Mouse (Mus musculus) liver, embryonic 12.5 days (tissue): Measurements from ENCODE around the gene Epn1. TPM values are rescaled to one million over a fixed set of nuclear protein-coding genes. Genes with fewer than 3 reads are reported as not detected.
"Not testable (repeated sequence)": the region's sequence is repeated elsewhere in the genome, so short reads cannot be mapped to it uniquely, and the experiment has no call there.

Source experiments
- ATAC-seq: fragments of 200-750 bp; cut with Nextera tagmentation; 2 replicates; pipeline ENCODE4 v1.8.0; 2017; ENCODE audit warnings: moderate number of reproducible peaks, mild to moderate bottlenecking, moderate library complexity
- H3K27ac ChIP-seq: fragments of 300-500 bp; sonication (generic); 2 replicates; pipeline ENCODE4 v1.5.1; 2016; ENCODE audit warnings: mild to moderate bottlenecking
- H3K27me3 ChIP-seq: fragments of 300-500 bp; sonication (generic); replicated peaks from 2 replicates; pipeline ENCODE4 v1.6.1; 2016; ENCODE audit warnings: mild to moderate bottlenecking, moderate library complexity
- H3K36me3 ChIP-seq: fragments of 300-500 bp; sonication (generic); 2 replicates; pipeline ENCODE4 v1.6.1; 2016; ENCODE audit warnings: mild to moderate bottlenecking, moderate library complexity
- H3K4me1 ChIP-seq: fragments of 300-500 bp; sonication (generic); 2 replicates; pipeline ENCODE4 v1.6.1; 2016
- H3K4me2 ChIP-seq: fragments of 300-500 bp; sonication (generic); 2 replicates; pipeline ENCODE4 v1.6.1; 2016; ENCODE audit warnings: mild to moderate bottlenecking, moderate library complexity
- H3K4me3 ChIP-seq: fragments of 300-500 bp; sonication (generic); 2 replicates; pipeline ENCODE4 v1.5.1; 2016; ENCODE audit warnings: mild to moderate bottlenecking, moderate library complexity
- H3K9ac ChIP-seq: fragments of 300-500 bp; sonication (generic); 2 replicates; pipeline ENCODE4 v1.6.1; 2016; ENCODE audit warnings: mild to moderate bottlenecking, moderate library complexity
- H3K9me3 ChIP-seq: fragments of 300-500 bp; sonication (generic); replicated peaks from 2 replicates; pipeline ENCODE4 v1.6.1; 2016; ENCODE audit warnings: mild to moderate bottlenecking, moderate library complexity
- WGBS: fragments of 180-500 bp; shearing (Covaris S2); methylation state at CpG from one replicate; pipeline ENCODE4 v1.1.7; 2016; ENCODE audit not compliant: insufficient replicate concordance; 5-methylcytosine and 5-hydroxymethylcytosine counted together
- polyA plus RNA-seq: library from polyadenylated mRNA; unstranded; fragments of >200 nt; fragmentation: Nextera tagmentation; extraction: Ambion mirVana; gene quantifications from 2 replicates; pipeline ENCODE4 v1.2.1, GENCODE M21; 2016

The Epn1 gene
- polyA plus RNA-seq, 1 experiment from 2014 or later = 66.2 TPM

DNA sequence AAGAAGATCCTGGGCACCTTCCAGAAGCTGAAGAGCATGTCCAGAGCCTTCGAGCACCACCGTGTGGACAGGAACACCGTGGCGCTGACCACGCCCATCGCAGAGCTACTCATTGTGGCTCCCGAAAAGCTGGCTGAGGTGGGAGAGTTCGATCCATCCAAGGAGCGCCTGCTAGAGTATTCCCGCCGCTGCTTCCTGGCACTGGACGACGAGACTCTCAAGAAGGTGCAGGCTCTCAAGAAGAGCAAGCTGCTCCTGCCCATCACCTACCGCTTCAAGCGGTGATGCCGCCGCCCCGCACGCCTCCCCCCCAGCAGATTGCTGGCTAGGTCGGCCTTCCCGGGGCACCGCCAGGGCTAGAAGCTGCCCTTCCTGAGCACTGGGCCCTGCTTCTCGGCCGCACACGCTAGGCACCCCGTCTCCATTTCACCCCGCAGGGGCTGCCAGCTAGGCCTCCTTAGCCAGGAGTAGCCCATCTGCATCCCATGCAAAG lies 19.8 kb upstream of the Epn1 start:
- H3K9ac ChIP-seq = peak overlapping the region; percentile 94
- H3K9me3 ChIP-seq = no peaks in the 10 kb centered on the region
- H3K4me1 ChIP-seq = peaks cover 37% of the 10 kb centered on the region
- ATAC-seq = peak; percentile 16
- H3K4me2 ChIP-seq = peak overlapping the region; percentile 96
- peaks cover 43% of the 10 kb centered on the region for H3K27me3 ChIP-seq
- H3K4me3 ChIP-seq = peak overlapping the region; percentile 77
- peaks cover 11% of the 10 kb centered on the region for H3K36me3 ChIP-seq
- WGBS = 1% methylated on average over 24 of the region's 27 CpGs
- peak overlapping the region; percentile 99 for H3K27ac ChIP-seq

DNA sequence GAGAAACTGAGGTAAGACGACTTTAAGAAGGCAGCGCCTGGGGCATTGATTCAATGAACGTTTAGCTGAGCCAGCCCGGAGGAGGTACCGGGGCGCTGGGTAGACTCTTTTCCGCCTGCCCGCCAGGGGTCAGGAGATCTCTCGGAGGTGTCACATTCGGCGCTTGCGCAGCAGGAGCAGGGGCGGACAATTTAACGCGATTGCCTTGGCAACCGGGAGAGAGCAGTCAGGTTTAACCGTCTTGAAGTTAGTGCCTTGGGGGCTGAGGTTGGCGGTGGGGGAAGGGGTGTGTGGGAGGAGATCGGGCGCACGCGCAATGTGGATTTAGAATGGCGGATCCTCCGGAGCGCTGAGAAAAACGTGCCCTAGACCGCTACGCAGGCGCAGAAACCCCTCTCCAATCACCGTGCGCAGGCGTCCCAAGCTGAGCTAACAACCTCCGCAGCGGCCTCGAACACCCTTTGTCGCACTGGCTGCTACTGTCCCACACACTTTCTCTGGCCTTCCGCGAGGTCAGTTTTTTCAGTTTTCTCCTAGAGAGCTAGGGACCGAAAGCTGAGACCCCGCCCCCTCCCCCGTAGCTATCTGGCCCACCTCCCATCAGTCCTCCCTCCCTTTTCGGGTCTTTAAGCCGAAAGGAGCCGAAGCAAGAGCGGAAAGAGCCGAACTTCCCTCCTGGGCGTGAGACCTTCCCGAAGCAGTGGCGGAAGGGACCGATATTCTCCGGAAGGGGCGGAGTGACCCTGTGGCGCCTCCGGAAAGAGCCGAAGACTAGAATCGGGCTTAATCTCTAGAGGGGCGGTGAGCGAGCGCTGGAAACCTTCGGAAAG lies 18.9 kb upstream of the Epn1 start:
- H3K4me1 ChIP-seq = peaks cover 46% of the 10 kb centered on the region
- peaks cover 34% of the 10 kb centered on the region for H3K27me3 ChIP-seq
- peaks cover 20% of the 10 kb centered on the region for H3K36me3 ChIP-seq
- WGBS = 0% methylated on average over 60 of the region's 60 CpGs
- peak overlapping the region; percentile 99 for H3K27ac ChIP-seq
- H3K4me2 ChIP-seq = peak overlapping the region; percentile 96
- peak overlapping the region; percentile 77 for H3K4me3 ChIP-seq
- no peaks in the 10 kb centered on the region for H3K9me3 ChIP-seq
- peak overlapping the region; percentile 94 for H3K9ac ChIP-seq
- peak; percentile 85 for ATAC-seq

DNA sequence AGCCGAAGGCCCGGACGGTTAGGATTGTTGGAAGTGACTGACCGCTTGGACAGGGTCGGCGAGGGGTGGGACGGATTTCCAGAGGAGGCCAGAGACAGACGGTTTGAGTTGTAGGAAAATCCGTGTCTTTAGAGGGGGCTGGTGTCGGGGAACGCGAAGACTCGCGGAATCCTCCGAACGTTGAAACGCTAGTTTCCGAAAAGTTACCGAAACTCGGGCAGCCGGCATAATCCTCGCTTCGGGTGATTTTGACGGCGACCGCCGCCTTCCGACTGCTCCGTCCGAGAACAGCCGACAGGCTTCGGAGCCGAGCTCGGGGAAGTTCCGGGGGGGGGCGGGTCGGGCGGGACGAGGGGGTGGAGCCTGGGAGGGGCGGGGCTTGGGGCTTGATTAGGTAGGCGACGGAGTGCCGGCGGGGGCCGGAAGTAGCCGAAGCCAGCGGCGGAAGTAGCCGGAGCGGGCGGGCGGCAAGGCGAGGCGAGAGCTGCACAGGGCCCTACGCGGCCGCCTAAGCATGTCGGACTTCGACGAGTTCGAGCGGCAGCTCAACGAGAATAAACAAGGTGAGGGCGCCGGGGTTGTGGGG lies 18.2 kb upstream of the Epn1 start, which contains the start of gene U2af2:
TSS of gene U2af2 (plus strand) at position 370 of the 586 bp plus-strand sequence.
- H3K27me3 ChIP-seq = peaks cover 27% of the 10 kb centered on the region
- peak within 1 kb of the TSS; percentile 99 for H3K27ac ChIP-seq
- peak within 1 kb of the TSS; percentile 94 for H3K9ac ChIP-seq
- H3K4me2 ChIP-seq = peak within 1 kb of the TSS; percentile 96
- ATAC-seq = peak; percentile 78
- WGBS = under 1% methylated on average over 56 of the region's 65 CpGs
- peak within 1 kb of the TSS; percentile 77 for H3K4me3 ChIP-seq
- peaks cover 53% of the 10 kb centered on the region for H3K4me1 ChIP-seq
- H3K9me3 ChIP-seq = no peaks in the 10 kb centered on the region
- H3K36me3 ChIP-seq = peaks cover 27% of the 10 kb centered on the region

DNA sequence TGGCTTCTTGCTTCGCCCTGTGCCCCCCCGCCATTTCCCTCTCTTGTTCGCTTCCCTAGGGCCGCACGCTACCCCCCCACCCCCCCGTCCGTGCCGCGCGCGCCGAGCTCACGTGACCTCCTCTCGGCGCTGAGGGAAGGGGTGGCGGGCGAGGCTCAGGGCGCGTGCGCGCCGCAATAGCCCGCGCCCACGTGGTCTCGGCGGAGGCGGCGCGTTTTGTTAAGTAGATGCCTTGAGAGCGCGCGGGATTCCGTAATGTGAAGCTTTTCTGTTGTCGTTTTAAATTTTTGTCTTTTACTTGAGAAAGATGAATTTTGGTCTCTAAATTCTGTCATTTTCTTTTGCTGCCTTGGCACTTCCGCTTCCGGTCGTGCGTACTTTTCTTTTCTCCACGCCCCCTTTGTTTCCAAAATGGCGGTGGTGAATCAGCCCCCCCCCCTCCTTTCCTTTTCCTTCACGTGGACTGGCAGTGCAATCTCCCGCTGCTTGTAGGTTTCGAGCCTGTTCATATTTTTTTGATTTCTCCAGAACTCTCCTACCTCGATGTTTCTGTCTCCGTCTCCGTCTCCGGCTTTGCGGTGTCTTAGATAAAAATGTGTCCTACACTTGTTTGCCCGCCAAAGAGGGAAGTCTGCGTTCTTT lies 17.6 kb upstream of the Epn1 start:
- Histone ChIP-seq H3K4me1 (peaks cover 59% of the 10 kb centered on the region), H3K9ac (peak overlapping the region; percentile 94), H3K36me3 (peaks cover 33% of the 10 kb centered on the region), H3K4me2 (peak overlapping the region; percentile 96), H3K9me3 (no peaks in the 10 kb centered on the region), H3K4me3 (peak overlapping the region; percentile 77), H3K27me3 (peaks cover 21% of the 10 kb centered on the region), H3K27ac (peak overlapping the region; percentile 99)
- ATAC-seq = peak; percentile 62
- under 1% methylated on average over 51 of the region's 51 CpGs for WGBS

DNA sequence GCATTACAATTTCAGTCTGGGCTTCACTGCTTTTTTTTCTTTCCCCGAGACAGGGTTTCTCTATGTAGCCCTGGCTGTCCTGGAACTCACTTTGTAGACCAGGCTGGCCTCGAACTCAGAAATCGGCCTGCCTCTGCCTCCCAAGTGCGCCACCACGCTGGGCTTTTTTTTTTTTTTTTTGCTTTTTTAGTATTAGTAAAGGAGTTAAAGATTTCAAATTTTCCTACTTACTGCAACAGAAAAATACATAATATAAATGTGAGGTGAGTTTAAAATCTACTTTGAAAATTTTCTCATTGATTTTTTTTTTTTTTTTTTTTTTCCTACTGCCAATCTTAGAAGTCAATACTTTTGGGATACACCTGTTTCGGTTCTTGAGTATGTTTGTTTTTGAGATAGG lies 15.1 kb upstream of the Epn1 start:
- peak overlapping the region; percentile 96 for H3K4me2 ChIP-seq
- 81% methylated on average over 6 of the region's 6 CpGs for WGBS
- H3K9ac ChIP-seq = 0 out of 2 replicates have a peak overlapping the region, but pooled peaks have one; percentile 94
- no peaks in the 10 kb centered on the region for H3K9me3 ChIP-seq
- H3K4me3 ChIP-seq = peak overlapping the region; percentile 77; the same call in 1 of the 2 replicates
- no peak for ATAC-seq
- H3K27me3 ChIP-seq = no peaks in the 10 kb centered on the region
- H3K36me3 ChIP-seq = peaks cover 57% of the 10 kb centered on the region
- peaks cover 61% of the 10 kb centered on the region for H3K4me1 ChIP-seq
- H3K27ac ChIP-seq = no peak overlapping the region

DNA sequence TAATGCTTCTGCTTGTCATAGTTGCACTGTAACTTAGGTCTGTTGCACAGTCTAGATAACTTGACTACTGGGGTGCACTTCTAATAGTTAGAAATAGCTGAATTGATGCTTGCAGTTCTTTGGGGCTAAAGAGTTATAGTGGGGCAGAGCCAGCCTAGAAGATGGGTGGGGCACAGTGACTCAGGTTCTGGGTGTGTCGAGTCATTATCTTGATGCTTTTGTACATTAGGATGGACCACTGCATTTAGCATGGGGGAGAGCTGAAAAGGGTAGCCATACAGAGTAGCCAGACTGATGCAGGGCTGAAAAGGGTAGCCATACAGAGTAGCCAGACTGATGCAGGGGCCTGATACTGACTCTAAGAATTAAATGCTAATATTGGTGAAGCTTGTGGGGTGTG lies 6.4 kb upstream of the Epn1 start:
- ATAC-seq = peak; percentile 81

DNA sequence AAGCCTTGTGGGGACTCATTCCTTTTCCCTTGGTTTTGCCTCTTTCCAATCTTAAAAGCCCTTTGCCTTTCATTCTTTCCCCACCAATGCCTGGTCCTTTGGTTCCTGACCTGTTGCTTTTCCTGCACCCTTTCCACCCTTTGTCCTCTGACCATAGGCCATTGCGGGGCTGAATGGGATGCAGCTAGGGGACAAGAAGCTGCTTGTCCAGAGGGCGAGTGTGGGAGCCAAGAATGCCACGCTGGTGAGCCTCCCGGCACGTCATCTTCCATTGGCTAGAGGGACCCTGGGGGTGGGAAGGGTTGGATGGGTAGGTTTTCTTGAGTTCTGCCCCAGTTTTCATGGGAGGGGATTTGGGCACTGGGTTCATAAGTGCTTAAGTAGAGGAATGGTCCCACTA lies 5.1 kb upstream of the Epn1 start:
- peaks cover 95% of the 10 kb centered on the region for H3K36me3 ChIP-seq
- no peak overlapping the region for H3K9ac ChIP-seq
- no peak overlapping the region for H3K4me3 ChIP-seq
- H3K4me2 ChIP-seq = peak overlapping the region; percentile 10; the same call in 1 of the 2 replicates
- H3K27ac ChIP-seq = peak overlapping the region; percentile 85
- no peaks in the 10 kb centered on the region for H3K9me3 ChIP-seq
- H3K27me3 ChIP-seq = no peaks in the 10 kb centered on the region
- peaks cover 89% of the 10 kb centered on the region for H3K4me1 ChIP-seq
- ATAC-seq = no peak
- WGBS = 90% methylated on average over 5 of the region's 5 CpGs

More for the DNA sequence above, 6.4 kb upstream of the Epn1 start:
- peak overlapping the region; percentile 40 for H3K9ac ChIP-seq
- peak overlapping the region; percentile 24 for H3K4me3 ChIP-seq
- peak overlapping the region; percentile 85 for H3K27ac ChIP-seq
- H3K27me3 ChIP-seq = no peaks in the 10 kb centered on the region
- H3K36me3 ChIP-seq = peaks cover 99% of the 10 kb centered on the region
- H3K4me2 ChIP-seq = peak overlapping the region; percentile 59
- peaks cover 80% of the 10 kb centered on the region for H3K4me1 ChIP-seq
- 15% methylated on average over 1 of the region's 1 CpGs for WGBS
- no peaks in the 10 kb centered on the region for H3K9me3 ChIP-seq

DNA sequence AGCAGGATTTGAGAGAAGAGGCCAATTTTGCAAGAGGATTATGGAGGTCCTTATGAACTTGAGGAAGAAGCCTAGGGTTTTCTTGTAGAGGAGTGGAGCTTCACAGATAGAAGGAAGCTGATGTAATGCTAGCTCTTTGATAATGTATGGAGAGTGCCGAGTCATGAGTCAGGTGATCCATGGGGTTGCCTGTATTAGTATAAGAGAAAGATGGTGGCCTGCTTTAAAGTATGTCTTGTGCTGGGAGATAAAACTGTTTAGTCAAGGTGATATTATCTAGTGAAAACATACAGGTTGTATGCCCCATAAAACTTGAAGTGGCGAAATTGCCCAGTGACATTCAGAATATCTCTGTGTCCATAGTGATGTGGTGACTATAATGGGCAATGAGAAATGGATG lies 3.1 kb upstream of the Epn1 start:
- Histone ChIP-seq H3K9me3 (no peaks in the 10 kb centered on the region), H3K4me2 (peak overlapping the region; percentile 40), H3K9ac (peak overlapping the region; percentile 52; the same call in 1 of the 2 replicates), H3K27me3 (no peaks in the 10 kb centered on the region), H3K4me3 (no peak overlapping the region), H3K36me3 (peaks cover 77% of the 10 kb centered on the region), H3K27ac (peak overlapping the region; percentile 90), H3K4me1 (peaks cover 80% of the 10 kb centered on the region)
- ATAC-seq = peak; percentile 41
- WGBS = 48% methylated on average over 2 of the region's 2 CpGs

DNA sequence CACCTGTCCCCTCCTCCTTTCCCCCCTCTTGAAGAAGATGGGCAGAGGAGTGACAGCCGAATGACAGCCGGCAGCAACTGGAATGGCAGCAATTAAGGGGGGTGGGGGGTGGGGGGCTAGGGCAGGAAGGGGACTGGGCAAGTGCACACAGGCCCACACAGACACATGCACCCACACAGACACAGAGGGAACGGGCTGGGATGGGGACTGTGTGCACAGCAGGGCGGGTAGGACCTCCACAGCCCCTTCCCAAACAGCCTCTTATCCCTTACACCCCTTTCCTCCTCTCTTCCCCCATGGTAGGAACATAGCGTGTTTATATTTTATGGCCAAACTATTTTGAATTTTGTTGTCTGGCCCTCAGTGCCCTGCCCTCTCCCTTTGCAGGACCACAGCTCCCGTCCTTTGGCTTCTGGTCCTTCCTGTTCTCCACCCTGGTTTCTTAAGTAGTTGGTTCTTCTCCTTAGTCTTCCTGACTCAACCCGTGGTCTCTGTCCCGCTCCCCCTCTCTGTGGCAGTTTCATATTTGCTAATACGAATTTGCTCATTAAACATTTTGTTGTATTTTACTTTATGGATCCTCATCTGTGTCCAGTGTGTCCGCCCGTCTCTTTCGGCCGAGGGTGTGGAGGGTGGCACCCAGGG lies 548 bp upstream of the Epn1 start:
- H3K9me3 ChIP-seq, ATAC-seq, H3K27me3 ChIP-seq: not testable (repeated sequence)
- H3K4me2 ChIP-seq = peak overlapping the region; percentile 87
- peak overlapping the region; percentile 97 for H3K27ac ChIP-seq
- peak overlapping the region; percentile 61; the same call in 1 of the 2 replicates for H3K9ac ChIP-seq
- peak overlapping the region; percentile 99 for H3K4me3 ChIP-seq
- H3K4me1 ChIP-seq = peaks cover 80% of the 10 kb centered on the region
- 42% methylated on average over 9 of the region's 13 CpGs for WGBS
- peaks cover 76% of the 10 kb centered on the region for H3K36me3 ChIP-seq

DNA sequence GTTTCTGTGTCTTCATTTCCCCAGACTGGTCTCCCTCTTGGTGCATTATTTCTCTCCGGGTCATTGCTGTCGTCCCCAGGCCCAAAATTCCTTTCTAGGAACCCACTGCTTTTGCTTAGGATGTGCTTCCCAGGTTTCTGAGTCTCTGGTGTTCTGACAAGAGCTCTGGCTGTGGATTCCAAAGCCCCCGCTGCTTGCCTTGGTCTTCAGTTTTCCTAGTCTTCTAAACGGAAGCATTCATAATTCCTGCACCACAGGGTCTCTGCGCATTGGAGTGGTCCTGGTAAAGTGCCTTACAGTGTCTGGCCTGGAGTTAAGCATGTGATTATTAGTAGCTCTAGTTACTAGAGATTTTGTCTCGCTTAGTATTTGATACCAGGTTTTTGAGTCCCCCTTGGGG lies 780 bp downstream of the Epn1 start:
- H3K4me2 ChIP-seq = peak overlapping the region; percentile 87
- H3K27me3 ChIP-seq = no peaks in the 10 kb centered on the region
- peak overlapping the region; percentile 99 for H3K4me3 ChIP-seq
- ATAC-seq = no peak
- peak overlapping the region; percentile 98 for H3K9ac ChIP-seq
- WGBS = 10% methylated on average over 6 of the region's 6 CpGs
- peaks cover 76% of the 10 kb centered on the region for H3K36me3 ChIP-seq
- no peaks in the 10 kb centered on the region for H3K9me3 ChIP-seq
- H3K4me1 ChIP-seq = peaks cover 80% of the 10 kb centered on the region
- peak overlapping the region; percentile 97 for H3K27ac ChIP-seq

DNA sequence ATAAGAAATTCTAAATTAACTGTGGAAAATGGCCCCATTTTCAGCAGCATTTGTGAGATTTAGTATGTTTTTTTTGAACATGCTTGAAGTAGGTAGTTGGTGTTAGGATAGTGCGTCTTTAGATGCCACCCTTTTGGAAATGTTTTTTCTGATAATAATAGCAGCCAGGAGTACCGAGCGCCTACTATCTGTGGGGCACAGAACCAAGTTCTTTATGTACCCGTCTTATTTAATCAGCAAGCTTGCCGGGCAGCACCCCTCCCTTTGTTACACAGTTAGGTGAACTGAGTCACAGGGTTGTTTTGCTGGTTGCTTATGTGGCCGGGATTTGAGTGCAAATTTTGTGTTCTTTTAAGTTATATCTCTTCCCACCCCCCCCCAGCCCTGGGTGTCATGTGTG lies 1.2 kb downstream of the Epn1 start:
- H3K9ac ChIP-seq = peak overlapping the region; percentile 98
- ATAC-seq = peak; percentile 56
- H3K4me2 ChIP-seq = peak overlapping the region; percentile 87
- no peaks in the 10 kb centered on the region for H3K9me3 ChIP-seq
- H3K4me1 ChIP-seq = peaks cover 80% of the 10 kb centered on the region
- H3K4me3 ChIP-seq = peak overlapping the region; percentile 99
- H3K27me3 ChIP-seq = no peaks in the 10 kb centered on the region
- peaks cover 77% of the 10 kb centered on the region for H3K36me3 ChIP-seq
- H3K27ac ChIP-seq = peak overlapping the region; percentile 97
- WGBS = 15% methylated on average over 6 of the region's 6 CpGs
